Mouse (Mus musculus) CH12.LX (cell line): ENCODE data around the gene Asb14. TPM values are rescaled to one million over a fixed set of nuclear protein-coding genes. Genes with fewer than 3 reads are reported as not detected.

Experiments
- DNase-seq: peaks from one replicate; pipeline ENCODE4 v3.0.0-alpha.2; 2013; ENCODE audit errors: extremely low read depth
- H3K27ac ChIP-seq: 2 replicates; pipeline ENCODE4 v1.5.1; 2012; ENCODE audit warnings: low read depth, mild to moderate bottlenecking, control low read depth, moderate library complexity; ENCODE audit not compliant: insufficient read depth
- H3K27me3 ChIP-seq: replicated peaks from 2 replicates; pipeline ENCODE3; 2012; ENCODE audit warnings: inconsistent platforms
- H3K36me3 ChIP-seq, 2 experiments: replicated peaks in 1 of 2; 2 replicates each; pipeline versions ENCODE3 to v1.6.1; 2012; ENCODE audit warnings: inconsistent platforms in 1 of 2, low read length in 1 of 2, mild to moderate bottlenecking in 1 of 2, mixed read lengths in 1 of 2, moderate library complexity in 1 of 2; ENCODE audit not compliant: control insufficient read depth in 1 of 2, insufficient read depth in 1 of 2
- H3K4me1 ChIP-seq, 2 experiments: 2 replicates each; pipeline ENCODE4 v1.6.1; 2012; ENCODE audit warnings: inconsistent platforms in 1 of 2, moderate library complexity in 1 of 2; ENCODE audit not compliant: insufficient read depth in 2 of 2, control insufficient read depth in 1 of 2
- H3K4me2 ChIP-seq: 2 replicates; pipeline ENCODE4 v1.6.1; 2012; ENCODE audit warnings: low read depth, mild to moderate bottlenecking, control low read depth; ENCODE audit not compliant: poor library complexity, insufficient read depth, severe bottlenecking
- H3K4me3 ChIP-seq, 3 experiments: fragments of 150-350 bp in 1 of 3; sonication (generic) in 1 of 3; replicated peaks in 1 of 3; 2 replicates each; pipeline versions ENCODE3 to v1.5.1; 2011 to 2012; ENCODE audit warnings: low read depth in 2 of 3, low read length in 2 of 3, mild to moderate bottlenecking in 2 of 3, moderate library complexity in 2 of 3, control low read depth in 1 of 3, improper control_type of control experiment in 1 of 3, inconsistent platforms in 1 of 3, mixed read lengths in 1 of 3; ENCODE audit not compliant: poor library complexity in 1 of 3
- H3K79me2 ChIP-seq: replicated peaks from 2 replicates; pipeline ENCODE4 v1.6.1; 2012; ENCODE audit warnings: mild to moderate bottlenecking, moderate library complexity; ENCODE audit not compliant: control insufficient read depth, poor library complexity, insufficient read depth, severe bottlenecking; ENCODE audit errors: extremely low read depth
- H3K9ac ChIP-seq: 2 replicates; pipeline ENCODE4 v1.6.1; 2012; ENCODE audit warnings: low read depth, mild to moderate bottlenecking, control low read depth, moderate library complexity; ENCODE audit not compliant: insufficient read depth
- H3K9me3 ChIP-seq: replicated peaks from 2 replicates; pipeline ENCODE3; 2012; ENCODE audit warnings: low read length, inconsistent platforms, mixed read lengths
- CHD2 ChIP-seq: IDR thresholded peaks from 2 replicates; pipeline ENCODE4 v1.6.1; 2011; ENCODE audit warnings: low read length, improper control_type of control experiment
- E2F4 ChIP-seq: IDR thresholded peaks from 2 replicates; pipeline ENCODE4 v1.6.1; 2011; ENCODE audit warnings: low read depth, low read length, improper control_type of control experiment; ENCODE audit not compliant: insufficient replicate concordance
- ELF1 ChIP-seq: IDR thresholded peaks from 2 replicates; pipeline ENCODE4 v1.6.1; 2014; ENCODE audit warnings: low read depth, mild to moderate bottlenecking, inconsistent platforms, low read length, improper control_type of control experiment
- EP300 ChIP-seq: IDR thresholded peaks from 2 replicates; pipeline ENCODE4 v1.6.1; 2011; ENCODE audit warnings: low read length, improper control_type of control experiment
- ETS1 ChIP-seq: conservative IDR thresholded peaks from 2 replicates; pipeline ENCODE4 v1.6.1; 2012; ENCODE audit warnings: low read depth, mild to moderate bottlenecking, inconsistent platforms, low read length, improper control_type of control experiment, moderate library complexity
- IRF4 ChIP-seq: IDR thresholded peaks from 2 replicates; pipeline ENCODE4 v1.6.1; 2014; ENCODE audit warnings: low read depth, mild to moderate bottlenecking, inconsistent platforms, low read length, improper control_type of control experiment
- KAT2A ChIP-seq: IDR thresholded peaks from 2 replicates; pipeline ENCODE4 v1.6.1; 2012; ENCODE audit warnings: low read length, improper control_type of control experiment, inconsistent platforms; ENCODE audit not compliant: insufficient replicate concordance
- MAX ChIP-seq: IDR thresholded peaks from 2 replicates; pipeline ENCODE4 v1.6.1; 2011; ENCODE audit warnings: low read length, improper control_type of control experiment
- MAZ ChIP-seq: IDR thresholded peaks from 2 replicates; pipeline ENCODE4 v1.6.1; 2012; ENCODE audit warnings: low read depth, mild to moderate bottlenecking, inconsistent platforms, low read length, improper control_type of control experiment, moderate library complexity
- MEF2A ChIP-seq: IDR thresholded peaks from 2 replicates; pipeline ENCODE4 v1.6.1; 2014; ENCODE audit warnings: low read depth, mild to moderate bottlenecking, inconsistent platforms, low read length, improper control_type of control experiment, borderline replicate concordance
- MXI1 ChIP-seq: IDR thresholded peaks from 2 replicates; pipeline ENCODE4 v1.6.1; 2011; ENCODE audit warnings: mild to moderate bottlenecking, low read depth, low read length, improper control_type of control experiment
- MYC ChIP-seq: IDR thresholded peaks from 2 replicates; pipeline ENCODE4 v1.6.1; 2011; ENCODE audit warnings: low read depth, mild to moderate bottlenecking, improper control_type of control experiment, low read length
- NELFE ChIP-seq: IDR thresholded peaks from 2 replicates; pipeline ENCODE4 v1.6.1; 2011; ENCODE audit warnings: low read depth, low read length, improper control_type of control experiment
- RCOR1 ChIP-seq: conservative IDR thresholded peaks from 2 replicates; pipeline ENCODE4 v1.6.1; 2012; ENCODE audit warnings: low read depth, mild to moderate bottlenecking, inconsistent platforms, low read length, improper control_type of control experiment
- SIN3A ChIP-seq: IDR thresholded peaks from 2 replicates; pipeline ENCODE4 v1.6.1; 2012; ENCODE audit warnings: low read length, improper control_type of control experiment, inconsistent platforms
- SMC3 ChIP-seq: IDR thresholded peaks from 2 replicates; pipeline ENCODE4 v1.6.1; 2011; ENCODE audit warnings: low read depth, low read length, improper control_type of control experiment
- TCF12 ChIP-seq: IDR thresholded peaks from 2 replicates; pipeline ENCODE4 v1.6.1; 2014; ENCODE audit warnings: low read depth, mild to moderate bottlenecking, inconsistent platforms, low read length, improper control_type of control experiment
- UBTF ChIP-seq: IDR thresholded peaks from 2 replicates; pipeline ENCODE4 v1.6.1; 2012; ENCODE audit warnings: low read depth, mild to moderate bottlenecking, inconsistent platforms, low read length, improper control_type of control experiment, moderate library complexity
- USF1 ChIP-seq: IDR thresholded peaks from 2 replicates; pipeline ENCODE4 v1.6.1; 2014; ENCODE audit warnings: low read depth, mild to moderate bottlenecking, inconsistent platforms, low read length, improper control_type of control experiment
- USF2 ChIP-seq: conservative IDR thresholded peaks from 2 replicates; pipeline ENCODE4 v1.6.1; 2011; ENCODE audit warnings: low read depth, low read length, improper control_type of control experiment
- ZC3H11A ChIP-seq: IDR thresholded peaks from 2 replicates; pipeline ENCODE4 v1.6.1; 2012; ENCODE audit warnings: low read depth, mild to moderate bottlenecking, inconsistent platforms, low read length, improper control_type of control experiment
- ZKSCAN1 ChIP-seq: IDR thresholded peaks from 2 replicates; pipeline ENCODE4 v1.6.1; 2012; ENCODE audit warnings: low read depth, inconsistent platforms, low read length, improper control_type of control experiment, borderline replicate concordance
- ZMIZ1 ChIP-seq: IDR thresholded peaks from 2 replicates; pipeline ENCODE4 v1.6.1; 2012; ENCODE audit warnings: low read depth, mild to moderate bottlenecking, inconsistent platforms, low read length, improper control_type of control experiment
- ZNF384 ChIP-seq: IDR thresholded peaks from 2 replicates; pipeline ENCODE4 v1.6.1; 2012; ENCODE audit warnings: low read depth, low read length, improper control_type of control experiment, inconsistent platforms
- dilution Hi-C: fragments of 300-500 bp; cut with MboI; formaldehyde crosslinking; loops from 2 replicates; pipeline ENCODE4 v1.14.3; 2020; ENCODE audit warnings: low sequenced_read_pairs; ENCODE audit not compliant: extremely low pct_unique_long_range_greater_than_20kb, extremely low pct_ligation_motif_present
- in situ Hi-C: fragments of 300-500 bp; cut with MboI; formaldehyde crosslinking; loops from 3 replicates; pipeline ENCODE4 v1.14.3; 2019; ENCODE audit warnings: low sequenced_read_pairs, low pct_ligation_motif_present, low pct_unique_long_range_greater_than_20kb, mixed read lengths
- polyA plus RNA-seq: library from polyadenylated mRNA; unstranded; fragments of >175 nt; gene quantifications from 2 replicates; pipeline ENCODE4 v1.2.1, GENCODE M21; 2012; ENCODE audit warnings: low read depth; ENCODE audit not compliant: insufficient read length
- total RNA-seq, 2 experiments: library from RNA; depleted of rRNA; stranded (reverse); fragments of 300-350 nt in 1 of 2; fragments of >200 nt in 1 of 2; gene quantifications; 2 replicates each; pipeline ENCODE4 v1.2.3; 2012 to 2014

The Asb14 gene
- total and polyA plus RNA-seq, 3 experiments, result not detected

GRCm38 (mm10) chr14:26911201-26911600, 16.8 kb downstream of the Asb14 start:
- Histone ChIP-seq H3K9ac (no peak overlapping the region), H3K9me3 (no peaks in the 10 kb centered on the region), H3K27ac (no peak overlapping the region), H3K36me3 (peaks cover 0 to 2% of the 10 kb centered on the region in 2 experiments), H3K27me3 (no peaks in the 10 kb centered on the region), H3K4me3 (no peak overlapping the region), H3K79me2 (no peaks in the 10 kb centered on the region), H3K4me1 (no peaks in the 10 kb centered on the region), H3K4me2 (no peak overlapping the region)
- TF ChIP-seq MEF2A (no peak), ETS1 (no peak), USF2 (no peak), SMC3 (no peak), ZKSCAN1 (no peak), IRF4 (no peak), ZNF384 (no peak)
- DNase-seq, result no peak
- in situ Hi-C loops, result no loop called here
- dilution Hi-C loops, result no loop called here

- Histone ChIP-seq H3K4me3 (no peak overlapping the region), H3K9me3 (no peaks in the 10 kb centered on the region), H3K27me3 (no peaks in the 10 kb centered on the region), H3K9ac (no peak overlapping the region), H3K4me1 (no peaks in the 10 kb centered on the region), H3K4me2 (no peak overlapping the region), H3K27ac (no peak overlapping the region), H3K36me3 (peaks cover 0 to 2% of the 10 kb centered on the region in 2 experiments), H3K79me2 (no peaks in the 10 kb centered on the region)
- no peak for DNase-seq
- no peak for TF ChIP-seq MXI1
- TF ChIP-seq USF1, result no peak
- TF ChIP-seq KAT2A, result no peak
- no peak for TF ChIP-seq UBTF
- no peak for TF ChIP-seq ZNF384
- TF ChIP-seq ZMIZ1, result no peak
- TF ChIP-seq ELF1, result no peak
- TF ChIP-seq E2F4, result no peak
- TF ChIP-seq MYC, result no peak
- TF ChIP-seq ETS1, result no peak
- TF ChIP-seq CHD2, result no peak
- no peak for TF ChIP-seq NELFE
- no peak for TF ChIP-seq MAZ
- no peak for TF ChIP-seq ZKSCAN1
- no peak for TF ChIP-seq MAX
- no peak for TF ChIP-seq RCOR1
- TF ChIP-seq EP300, result no peak
- no peak for TF ChIP-seq ZC3H11A
- no peak for TF ChIP-seq TCF12
- no peak for TF ChIP-seq SIN3A
- in situ Hi-C loops (no loop called here), dilution Hi-C loops (no loop called here)
Observed at GRCm38 (mm10) chr14:26911826-26912225, 17.5 kb downstream of the Asb14 start.
